Mouse (Mus musculus) MEL (cell line): ENCODE results near the gene Myh2.

Experiments
- EP300 ChIP-seq, 2 experiments: IDR thresholded peaks; 2 replicates each; pipeline ENCODE4 v1.6.1; 2011; ENCODE audit warnings: improper control_type of control experiment in 2 of 2, low read length in 2 of 2, low read depth in 1 of 2, mild to moderate bottlenecking in 1 of 2
- MAX ChIP-seq: IDR thresholded peaks from 2 replicates; pipeline ENCODE4 v1.6.1; 2011; ENCODE audit warnings: low read length, improper control_type of control experiment
- POLR2A ChIP-seq, 2 experiments: IDR thresholded peaks; 2 replicates each; pipeline ENCODE4 v1.6.1; 2011 to 2012; ENCODE audit warnings: low read length in 2 of 2, mild to moderate bottlenecking in 2 of 2, control low read depth in 1 of 2, improper control_type of control experiment in 1 of 2, low read depth in 1 of 2, moderate library complexity in 1 of 2; ENCODE audit not compliant: control insufficient read depth in 1 of 2, insufficient read depth in 1 of 2, poor library complexity in 1 of 2

DNA sequence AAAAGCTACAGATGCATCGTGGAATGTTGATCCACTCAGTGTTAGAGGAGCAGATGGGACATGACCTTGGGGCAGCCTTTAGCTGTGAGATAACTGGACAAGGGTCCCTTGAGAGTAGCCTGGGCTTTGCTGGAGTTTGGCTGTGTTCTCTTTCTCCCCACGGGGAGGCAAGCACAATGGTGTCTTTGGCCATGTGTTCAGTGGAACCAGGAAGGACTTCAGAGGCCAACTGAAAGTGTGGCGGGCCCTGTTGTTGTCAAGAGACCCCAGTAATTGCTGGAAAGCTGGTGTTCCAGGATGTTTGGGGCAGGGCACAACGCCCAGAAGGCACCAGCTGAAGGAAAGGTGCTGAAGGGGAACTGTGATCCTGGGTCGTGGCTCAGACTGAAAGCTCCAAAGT, 1.5 kb upstream of the Myh2 start:
- no peak for TF ChIP-seq POLR2A (IDR thresholded peaks at IDR 0.05; ENCODE audit: control insufficient read depth in 1 of 2, insufficient read depth in 1 of 2, low read depth in 1 of 2, low read length in 2 of 2, poor library complexity in 1 of 2)
- no peak for TF ChIP-seq MAX
- TF ChIP-seq EP300 (IDR thresholded peaks at IDR 0.05; ENCODE audit: low read depth in 1 of 2, low read length in 2 of 2): no peak
